ENCODE assay signal across 13 mouse cellular contexts in the genomic region with DNA sequence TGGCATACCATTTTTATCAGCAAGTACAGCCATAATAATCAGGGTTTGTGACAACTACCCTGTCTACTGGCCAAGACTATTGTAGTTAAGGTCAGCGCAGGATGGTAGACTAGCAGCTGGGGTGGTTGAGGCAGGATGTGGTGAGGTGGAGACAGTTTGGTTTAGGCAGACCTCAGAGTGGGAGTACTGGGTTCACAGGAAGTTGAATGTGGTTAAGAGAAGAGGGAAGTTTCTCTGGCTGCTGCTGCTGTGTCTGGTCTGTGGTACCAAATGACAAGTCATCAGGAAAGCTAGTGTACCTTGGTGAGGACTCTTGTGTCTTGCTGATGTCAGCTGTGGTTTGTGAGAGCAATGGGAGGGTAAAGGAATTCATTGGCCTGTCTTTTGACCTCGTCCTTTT. TPM values are rescaled to one million over a fixed set of nuclear protein-coding genes. Genes with fewer than 3 reads are reported as not detected.
DNase-seq lines count a peak whose midpoint lies in the region; ATAC-seq and TF ChIP-seq lines count a peak whose summit lies in the region.
"Had no signal": no experiment of that assay in that cellular context is flagged by ENCODE, and none has a peak within 500 bp of the region (broad histone marks: within the 10 kb centered on the region; RNA-seq: fewer than 3 reads in every experiment).

No protein-coding gene starts in this region.

- peaks cover 100% of the 10 kb centered on the region for H3K36me3 ChIP-seq in liver, embryonic 12.5 days
- H3K36me3 ChIP-seq in liver, embryonic 16.5 days (ENCODE audit: control insufficient read depth, insufficient read depth): peaks cover 77% of the 10 kb centered on the region
- peaks cover 16% of the 10 kb centered on the region for H3K36me3 ChIP-seq in thymus, adult 2 months (ENCODE audit: control insufficient read depth, insufficient read depth, low read length)
- peaks cover 84% of the 10 kb centered on the region for H3K36me3 ChIP-seq in midbrain, embryonic 14.5 days (ENCODE audit: control insufficient read depth, insufficient read depth, low read length)

- no peaks in the 10 kb centered on the region for H3K27me3 ChIP-seq in liver, embryonic 12.5 days (replicated peaks)
- H3K27me3 ChIP-seq in liver, embryonic 16.5 days (ENCODE audit: control insufficient read depth, insufficient read depth, low read depth, low read length): no peaks in the 10 kb centered on the region
- H3K27me3 ChIP-seq in thymus, adult 2 months (ENCODE audit: control insufficient read depth, insufficient read depth, low read length): no peaks in the 10 kb centered on the region
- no peaks in the 10 kb centered on the region for H3K27me3 ChIP-seq in midbrain, embryonic 14.5 days (ENCODE audit: control insufficient read depth, insufficient read depth, low read length)

- no peaks in the 10 kb centered on the region for H3K9me3 ChIP-seq in liver, embryonic 12.5 days (replicated peaks)
- H3K9me3 ChIP-seq in liver, embryonic 16.5 days (replicated peaks; ENCODE audit: control insufficient read depth, low read length): no peaks in the 10 kb centered on the region
- no peaks in the 10 kb centered on the region for H3K9me3 ChIP-seq in midbrain, embryonic 14.5 days (ENCODE audit: control insufficient read depth, low read length)
- H3K9me3 ChIP-seq: hindbrain, embryonic 10.5 days had no signal

- DNase-seq in liver: no peak
- DNase-seq in CD8-positive naive resting alpha-beta T cell, adult 2 months (ENCODE audit: low read depth in 2 of 2, low spot score in 2 of 2): peak; percentile 7 to 43
- peak; percentile 69 for DNase-seq in thymus, adult 2 months
- no peak for DNase-seq in cerebellum, adult 18-20 months
- DNase-seq in gastrocnemius, postnatal 10 days: no peak
- no peak for DNase-seq in midbrain, embryonic 14.5 days
- DNase-seq: adrenal gland, postnatal 25 days; cerebellum, postnatal 14 days; gastrocnemius, postnatal 25 days; kidney, postnatal 14 days had no signal

- 42% methylated on average over 2 of the region's 2 CpGs for WGBS in liver, embryonic 12.5 days (ENCODE audit: insufficient replicate concordance)
- 40% methylated on average over 2 of the region's 2 CpGs for WGBS in liver, embryonic 16.5 days (ENCODE audit: insufficient replicate concordance)
- WGBS in thymus, adult 2 months: 7% methylated on average over 2 of the region's 2 CpGs
- WGBS in midbrain, embryonic 14.5 days: 89% methylated on average over 2 of the region's 2 CpGs

- H3K27ac ChIP-seq in liver, embryonic 12.5 days: no peak overlapping the region
- no peak overlapping the region for H3K27ac ChIP-seq in liver, embryonic 16.5 days (ENCODE audit: low read length)
- peak overlapping the region; percentile 70 for H3K27ac ChIP-seq in thymus, adult 2 months (ENCODE audit: control insufficient read depth, insufficient read depth, low read length)
- no peak overlapping the region for H3K27ac ChIP-seq in midbrain, embryonic 14.5 days (replicated peaks; ENCODE audit: low read depth, low read length)
- H3K27ac ChIP-seq: hindbrain, embryonic 10.5 days had no signal

- ATAC-seq in liver, embryonic 12.5 days: peak; percentile 43
- peak; percentile 24 for ATAC-seq in liver, embryonic 16.5 days (ENCODE audit: low read depth)
- no peak for ATAC-seq in midbrain, embryonic 14.5 days (ENCODE audit: low FRiP score, low TSS enrichment)

- TF ChIP-seq CTCF in thymus, adult 2 months (IDR thresholded peaks at IDR 0.05; ENCODE audit: borderline replicate concordance, control insufficient read depth, extremely low read depth, insufficient read depth, low read length, poor library complexity): no peak

- H3K4me3 ChIP-seq in liver, embryonic 12.5 days: no peak overlapping the region
- no peak overlapping the region for H3K4me3 ChIP-seq in liver, embryonic 16.5 days (ENCODE audit: low read depth, low read length)
- H3K4me3 ChIP-seq in thymus, adult 2 months (ENCODE audit: control insufficient read depth, insufficient read depth, low read length): no peak overlapping the region
- no peak overlapping the region for H3K4me3 ChIP-seq in midbrain, embryonic 14.5 days (replicated peaks; ENCODE audit: low read depth, low read length)
- H3K4me3 ChIP-seq: hindbrain, embryonic 10.5 days had no signal

- no peaks in the 10 kb centered on the region for H3K4me1 ChIP-seq in liver, embryonic 12.5 days
- no peaks in the 10 kb centered on the region for H3K4me1 ChIP-seq in liver, embryonic 16.5 days (ENCODE audit: control insufficient read depth, low read depth, low read length)
- H3K4me1 ChIP-seq in thymus, adult 2 months (replicated peaks; ENCODE audit: control insufficient read depth, insufficient read depth, low read length): peaks cover 20% of the 10 kb centered on the region
- H3K4me1 ChIP-seq in midbrain, embryonic 14.5 days (ENCODE audit: control insufficient read depth, insufficient read depth, low read length): no peaks in the 10 kb centered on the region
- H3K4me1 ChIP-seq: hindbrain, embryonic 10.5 days had no signal

- H3K4me2 ChIP-seq in liver, embryonic 12.5 days: no peak overlapping the region
- no peak overlapping the region for H3K4me2 ChIP-seq in liver, embryonic 16.5 days (ENCODE audit: low read depth, low read length)
- H3K4me2 ChIP-seq in midbrain, embryonic 14.5 days (ENCODE audit: low read length): no peak overlapping the region

- no peak for TF ChIP-seq POLR2A in thymus, adult 2 months (IDR thresholded peaks at IDR 0.05; ENCODE audit: control insufficient read depth, extremely low read depth, insufficient read depth, low read length, poor library complexity)

- no peak overlapping the region for H3K9ac ChIP-seq in liver, embryonic 12.5 days
- H3K9ac ChIP-seq in liver, embryonic 16.5 days (ENCODE audit: low read depth, low read length): no peak overlapping the region
- H3K9ac ChIP-seq in midbrain, embryonic 14.5 days (replicated peaks; ENCODE audit: low read length): no peak overlapping the region

RNA-seq across cellular contexts. Expression of a gene that starts 21.7 kb away (rescaled TPM):
- polyA plus RNA-seq in liver, embryonic 12.5 days (2016; fragmentation: Nextera tagmentation; extraction: Ambion mirVana): 1.2 and 1.5 TPM in 2 replicates
- 2.1 and 2.5 TPM in 2 replicates for polyA plus RNA-seq in liver, embryonic 16.5 days (2015; fragmentation: Nextera tagmentation; extraction: Ambion mirVana)
- 0.70 and 0.74 TPM in 2 replicates for polyA plus RNA-seq in thymus, adult 2 months (2012; rRNA removed)
- total RNA-seq in gastrocnemius, postnatal 10 days (2021): under 1 TPM in 1 of 2 experiments, not detected in 1; 0.43 TPM
- 0.51 and 1.5 TPM in 2 replicates for polyA plus RNA-seq in midbrain, embryonic 14.5 days (2014; fragmentation: Nextera tagmentation; extraction: Ambion mirVana)

RNA-seq across cellular contexts. Expression of a gene that starts 24.3 kb away (rescaled TPM):
- polyA plus RNA-seq in liver, embryonic 12.5 days (2016; fragmentation: Nextera tagmentation; extraction: Ambion mirVana): 3.1 and 3.3 TPM in 2 replicates
- 2.2 and 3.3 TPM in 2 replicates for polyA plus RNA-seq in liver, embryonic 16.5 days (2015; fragmentation: Nextera tagmentation; extraction: Ambion mirVana)
- polyA plus RNA-seq in thymus, adult 2 months (2012; rRNA removed): 7.4 and 7.8 TPM in 2 replicates
- 1 to 10 TPM; 5.4 to 7.0 TPM for total RNA-seq in gastrocnemius, postnatal 10 days (2021)
- polyA plus RNA-seq in midbrain, embryonic 14.5 days (2014; fragmentation: Nextera tagmentation; extraction: Ambion mirVana): 5.4 and 7.0 TPM in 2 replicates

RNA-seq across cellular contexts. Expression of a gene that starts 25.7 kb away (rescaled TPM):
- 126 and 131 TPM in 2 replicates for polyA plus RNA-seq in liver, embryonic 12.5 days (2016; fragmentation: Nextera tagmentation; extraction: Ambion mirVana)
- 80.3 and 87.9 TPM in 2 replicates for polyA plus RNA-seq in liver, embryonic 16.5 days (2015; fragmentation: Nextera tagmentation; extraction: Ambion mirVana)
- polyA plus RNA-seq in thymus, adult 2 months (2012; rRNA removed): 35.8 and 55.2 TPM in 2 replicates
- 10 to 100 TPM in 1 of 2 experiments, 1 to 10 TPM in 1; 9.6 to 16.5 TPM for total RNA-seq in gastrocnemius, postnatal 10 days (2021)
- 32.3 and 37.4 TPM in 2 replicates for polyA plus RNA-seq in midbrain, embryonic 14.5 days (2014; fragmentation: Nextera tagmentation; extraction: Ambion mirVana)

Comparison
In these comparisons a context has a peak if more than half of its experiments do, and no peak if none do; other contexts are left out.
1. DNase-seq: peak in CD8-positive naive resting alpha-beta T cell, adult 2 months (2 of 2) and thymus, adult 2 months (single experiment); none in liver (single experiment), cerebellum, adult 18-20 months (0 of 2), gastrocnemius, postnatal 10 days (single experiment) and midbrain, embryonic 14.5 days (single experiment).